9 mouse cellular contexts compared by ENCODE assay signal in the genomic region with DNA sequence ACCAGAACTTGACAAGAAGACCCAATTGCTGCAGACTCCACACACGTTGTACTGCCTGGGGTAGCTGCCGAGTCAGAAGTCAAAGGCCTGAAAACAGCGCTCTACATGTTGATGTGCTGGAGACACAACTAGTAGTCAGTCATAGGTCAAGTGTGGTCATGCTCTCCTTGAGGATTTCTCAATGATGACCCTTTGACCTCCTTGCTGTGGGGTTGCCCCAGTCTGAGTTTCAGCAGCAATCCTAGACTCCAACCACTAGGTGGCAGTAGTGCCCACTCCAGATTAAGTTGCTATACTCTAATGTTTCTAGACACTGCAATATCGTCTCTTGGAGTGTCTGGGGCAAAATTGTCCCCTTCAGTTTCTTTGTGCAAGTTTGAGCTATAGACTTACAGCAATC. TPM values are rescaled to one million over a fixed set of nuclear protein-coding genes. Genes with fewer than 3 reads are reported as not detected.
A peak's percentile ranks its signal among the peaks of the same experiment; 100 is the strongest.
DNase-seq lines count a peak whose midpoint lies in the region; ATAC-seq and TF ChIP-seq lines count a peak whose summit lies in the region.
"Had no signal": no experiment of that assay in that cellular context is flagged by ENCODE, and none has a peak within 500 bp of the region (broad histone marks: within the 10 kb centered on the region; RNA-seq: fewer than 3 reads in every experiment).

No protein-coding gene starts in this region.

- TF ChIP-seq CTCF in kidney, adult 2 months (conservative IDR thresholded peaks at IDR 0.05; ENCODE audit: insufficient read depth, insufficient read length, low read depth, low read length), result peak; percentile 75
- TF ChIP-seq CTCF in E14TG2a.4 (conservative IDR thresholded peaks at IDR 0.05; ENCODE audit: low read length), result peak; percentile 91

- peak; percentile 59 for DNase-seq in kidney, adult 2 months
- DNase-seq in WW6 (ENCODE audit: low read depth, low spot score), result peak; percentile 26
- DNase-seq in embryo, embryonic 9.5 days (ENCODE audit: extremely low spot score), result peak; percentile 59
- peak; percentile 64 to 83 for DNase-seq in lung, adult 18-20 months
- peak; percentile 61 to 82 for DNase-seq in spleen, postnatal 4 days (ENCODE audit: low spot score in 2 of 2)

- no peak for ATAC-seq in kidney, embryonic 15.5 days (replicated peaks; ENCODE audit: low FRiP score)

- no peaks in the 10 kb centered on the region for H3K27me3 ChIP-seq in kidney, adult 2 months (replicated peaks; ENCODE audit: control insufficient read depth, insufficient read depth, low read length)
- H3K27me3 ChIP-seq in kidney, embryonic 15.5 days, result no peaks in the 10 kb centered on the region
- no peaks in the 10 kb centered on the region for H3K27me3 ChIP-seq in E14TG2a.4 (ENCODE audit: insufficient read depth, low read length)
- H3K27me3 ChIP-seq: heart, embryonic 15.5 days; neural tube, embryonic 13.5 days had no signal

- no peaks in the 10 kb centered on the region for H3K36me3 ChIP-seq in kidney, adult 2 months (ENCODE audit: control insufficient read depth, insufficient read depth, low read length)
- H3K36me3 ChIP-seq in kidney, embryonic 15.5 days, result no peaks in the 10 kb centered on the region
- H3K36me3 ChIP-seq in E14TG2a.4 (ENCODE audit: insufficient read depth, low read length), result no peaks in the 10 kb centered on the region
- H3K36me3 ChIP-seq: heart, embryonic 15.5 days; neural tube, embryonic 13.5 days had no signal

- no peak for TF ChIP-seq POLR2A in kidney, adult 2 months (IDR thresholded peaks at IDR 0.05; ENCODE audit: low read depth, low read length)

- WGBS in kidney, adult 2 months, result 65% methylated on average over 4 of the region's 4 CpGs
- 61% methylated on average over 4 of the region's 4 CpGs for WGBS in kidney, embryonic 15.5 days

- no peak overlapping the region for H3K4me2 ChIP-seq in kidney, embryonic 15.5 days
- H3K4me2 ChIP-seq: heart, embryonic 15.5 days; neural tube, embryonic 13.5 days had no signal

- no peak overlapping the region for H3K4me3 ChIP-seq in kidney, adult 2 months (ENCODE audit: insufficient read depth, low read depth, low read length)
- H3K4me3 ChIP-seq in kidney, embryonic 15.5 days (replicated peaks), result no peak overlapping the region
- H3K4me3 ChIP-seq in E14TG2a.4 (replicated peaks; ENCODE audit: low read length), result no peak overlapping the region
- H3K4me3 ChIP-seq: heart, embryonic 15.5 days; neural tube, embryonic 13.5 days had no signal

- H3K9me3 ChIP-seq in kidney, embryonic 15.5 days (replicated peaks), result no peaks in the 10 kb centered on the region
- peaks cover 16% of the 10 kb centered on the region for H3K9me3 ChIP-seq in E14TG2a.4 (ENCODE audit: low read length)
- H3K9me3 ChIP-seq: heart, embryonic 15.5 days; neural tube, embryonic 13.5 days had no signal

- no peaks in the 10 kb centered on the region for H3K4me1 ChIP-seq in kidney, adult 2 months (ENCODE audit: control insufficient read depth, insufficient read depth, low read length)
- H3K4me1 ChIP-seq in kidney, embryonic 15.5 days, result peaks cover 7% of the 10 kb centered on the region
- peaks cover 18% of the 10 kb centered on the region for H3K4me1 ChIP-seq in E14TG2a.4 (replicated peaks; ENCODE audit: low read depth, low read length)

- H3K9ac ChIP-seq in kidney, embryonic 15.5 days, result no peak overlapping the region
- H3K9ac ChIP-seq: heart, embryonic 15.5 days; neural tube, embryonic 13.5 days had no signal

- no peak overlapping the region for H3K27ac ChIP-seq in kidney, adult 2 months (ENCODE audit: insufficient read depth, low read depth, low read length)
- no peak overlapping the region for H3K27ac ChIP-seq in kidney, embryonic 15.5 days
- H3K27ac ChIP-seq: heart, embryonic 15.5 days; neural tube, embryonic 13.5 days had no signal

RNA-seq across cellular contexts. Expression of a gene that starts 3.8 kb away (rescaled TPM):
- 25.7 and 29.2 TPM in 2 replicates for polyA plus RNA-seq in kidney, adult 2 months (2012; rRNA removed)
- 58.4 and 60.8 TPM in 2 replicates for polyA plus RNA-seq in kidney, embryonic 15.5 days (2015; fragmentation: Nextera tagmentation; extraction: Ambion mirVana)

RNA-seq across cellular contexts. Expression of a gene that starts 59.4 kb away (rescaled TPM):
- 13.0 and 13.4 TPM in 2 replicates for polyA plus RNA-seq in kidney, adult 2 months (2012; rRNA removed)
- polyA plus RNA-seq in kidney, embryonic 15.5 days (2015; fragmentation: Nextera tagmentation; extraction: Ambion mirVana), result 31.3 and 31.4 TPM in 2 replicates
